Mouse (Mus musculus): ENCODE measurements around the gene Lrrc17. TPM values are rescaled to one million over a fixed set of nuclear protein-coding genes. Genes with fewer than 3 reads are reported as not detected.
"Not testable (repeated sequence)": the region's sequence is repeated elsewhere in the genome, so short reads cannot be mapped to it uniquely, and the experiment has no call there.

Gene Lrrc17
- total RNA-seq, 4 experiments from 2014 or later, result 1.5 to 3.2 (median 2.2) TPM

- no peak for DNase-seq (ENCODE audit: low spot score)
Measured at GRCm38 (mm10) chr5:21542226-21542625, 1.1 kb upstream of the Lrrc17 start.

GRCm38 (mm10) chr5:21544821-21545220, 1.5 kb downstream of the Lrrc17 start:
- DNase-seq (ENCODE audit: low spot score), result peak; percentile 53

- no peak for DNase-seq (ENCODE audit: low spot score)
Measured at GRCm38 (mm10) chr5:21545227-21545626, 1.9 kb downstream of the Lrrc17 start.

GRCm38 (mm10) chr5:21545786-21546185, 2.4 kb downstream of the Lrrc17 start:
- no peak for DNase-seq (ENCODE audit: low spot score)

GRCm38 (mm10) chr5:21547005-21547404, 3.6 kb downstream of the Lrrc17 start:
- no peak for DNase-seq (ENCODE audit: low spot score)

GRCm38 (mm10) chr5:21553685-21554084, 10.3 kb downstream of the Lrrc17 start:
- no peak for DNase-seq (ENCODE audit: low spot score)

- DNase-seq (ENCODE audit: low spot score), result no peak
Measured at GRCm38 (mm10) chr5:21554732-21555131, 11.4 kb downstream of the Lrrc17 start.

- DNase-seq (ENCODE audit: low spot score), result no peak
Measured at GRCm38 (mm10) chr5:21556502-21556901, 13.1 kb downstream of the Lrrc17 start.

- DNase-seq (ENCODE audit: low spot score), result peak; percentile 44
Measured at GRCm38 (mm10) chr5:21563936-21564335, 20.6 kb downstream of the Lrrc17 start.

- no peak for DNase-seq (ENCODE audit: low spot score)
Measured at GRCm38 (mm10) chr5:21565392-21566065, 22.2 kb downstream of the Lrrc17 start.

GRCm38 (mm10) chr5:21567784-21568183, 24.4 kb downstream of the Lrrc17 start:
- DNase-seq (ENCODE audit: low spot score), result no peak

GRCm38 (mm10) chr5:21572764-21573416, 29.5 kb downstream of the Lrrc17 start:
- no peak for DNase-seq (ENCODE audit: low spot score)

GRCm38 (mm10) chr5:21574386-21575209, 31.2 kb downstream of the Lrrc17 start:
- DNase-seq (ENCODE audit: low spot score), result no peak

GRCm38 (mm10) chr5:21575210-21575550, 31.8 kb downstream of the Lrrc17 start:
- DNase-seq (ENCODE audit: low spot score), result no peak

- no peak for DNase-seq (ENCODE audit: low spot score)
Measured at GRCm38 (mm10) chr5:21578136-21578535, 34.8 kb downstream of the Lrrc17 start.

- peak; percentile 41 for DNase-seq (ENCODE audit: low spot score)
Measured at GRCm38 (mm10) chr5:21586763-21587162, 43.4 kb downstream of the Lrrc17 start.

- no peak for DNase-seq (ENCODE audit: low spot score)
Measured at GRCm38 (mm10) chr5:21587683-21588082, 44.3 kb downstream of the Lrrc17 start.

- DNase-seq (ENCODE audit: low spot score), result no peak
Measured at GRCm38 (mm10) chr5:21588220-21588619, 44.9 kb downstream of the Lrrc17 start.

GRCm38 (mm10) chr5:21592106-21592505, 48.7 kb downstream of the Lrrc17 start:
- DNase-seq (ENCODE audit: low spot score), result no peak

- DNase-seq (ENCODE audit: low spot score), result no peak
Measured at GRCm38 (mm10) chr5:21593201-21593709, 49.9 kb downstream of the Lrrc17 start.

GRCm38 (mm10) chr5:21599536-21599935, 56.2 kb downstream of the Lrrc17 start:
- not testable (repeated sequence) for DNase-seq (ENCODE audit: low spot score)

- DNase-seq (ENCODE audit: low spot score), result no peak
Measured at GRCm38 (mm10) chr5:21599961-21600360, 56.6 kb downstream of the Lrrc17 start.

Measured in heart, adult 8-10 months (tissue).